Mouse (Mus musculus): ENCODE measurements at regions not wholly inside any gene's neighbourhood (a gene's known extent, or its start where the extent isn't known, plus 50 kb on each side); places are given as distances from the start of the nearest gene placed in this dataset.
A peak's percentile ranks its signal among the peaks of the same experiment; 100 is the strongest.

GRCm38 (mm10) chr2:174178801-174179200 lies 68.7 kb downstream of the Npepl1 start:
- Histone ChIP-seq H3K27ac (replicated peaks; ENCODE audit: low read depth, low read length) (no peak overlapping the region), H3K36me3 (ENCODE audit: control insufficient read depth, insufficient read depth, low read length) (no peaks in the 10 kb centered on the region), H3K27me3 (replicated peaks; ENCODE audit: control insufficient read depth, insufficient read depth, low read length) (no peaks in the 10 kb centered on the region), H3K4me2 (ENCODE audit: low read depth, low read length) (no peak overlapping the region), H3K9me3 (ENCODE audit: control insufficient read depth, low read length) (no peaks in the 10 kb centered on the region), H3K9ac (ENCODE audit: low read depth, low read length) (no peak overlapping the region), H3K4me3 (ENCODE audit: low read depth, low read length) (no peak overlapping the region), H3K4me1 (ENCODE audit: control insufficient read depth, insufficient read depth, low read length) (no peaks in the 10 kb centered on the region)
- WGBS = 76% methylated on average over 6 of the region's 6 CpGs
- DNase-seq (ENCODE audit: low spot score) = no peak
- no peak for ATAC-seq (ENCODE audit: low read depth)

GRCm38 (mm10) chr2:174184797-174185196 lies 74.6 kb downstream of the Npepl1 start:
- no peak for ATAC-seq (ENCODE audit: low read depth)
- no peak overlapping the region for H3K4me3 ChIP-seq (ENCODE audit: low read depth, low read length)
- WGBS = 81% methylated on average over 5 of the region's 5 CpGs
- no peak overlapping the region for H3K4me2 ChIP-seq (ENCODE audit: low read depth, low read length)
- no peaks in the 10 kb centered on the region for H3K36me3 ChIP-seq (ENCODE audit: control insufficient read depth, insufficient read depth, low read length)
- H3K9me3 ChIP-seq (ENCODE audit: control insufficient read depth, low read length) = no peaks in the 10 kb centered on the region
- no peak overlapping the region for H3K9ac ChIP-seq (ENCODE audit: low read depth, low read length)
- no peaks in the 10 kb centered on the region for H3K27me3 ChIP-seq (replicated peaks; ENCODE audit: control insufficient read depth, insufficient read depth, low read length)
- H3K4me1 ChIP-seq (ENCODE audit: control insufficient read depth, insufficient read depth, low read length) = no peaks in the 10 kb centered on the region
- H3K27ac ChIP-seq (replicated peaks; ENCODE audit: low read depth, low read length) = no peak overlapping the region
- no peak for DNase-seq (ENCODE audit: low spot score)

- H3K27me3 ChIP-seq (replicated peaks; ENCODE audit: control insufficient read depth, insufficient read depth, low read length) = no peaks in the 10 kb centered on the region
- 86% methylated on average over 2 of the region's 2 CpGs for WGBS
- H3K4me1 ChIP-seq (ENCODE audit: control insufficient read depth, insufficient read depth, low read length) = no peaks in the 10 kb centered on the region
- H3K4me2 ChIP-seq (ENCODE audit: low read depth, low read length) = no peak overlapping the region
- ATAC-seq (ENCODE audit: low read depth) = no peak
- no peak for DNase-seq (ENCODE audit: low spot score)
- H3K9me3 ChIP-seq (ENCODE audit: control insufficient read depth, low read length) = peaks cover 13% of the 10 kb centered on the region; the same call in 1 of the 2 replicates
- H3K9ac ChIP-seq (ENCODE audit: low read depth, low read length) = no peak overlapping the region
- no peak overlapping the region for H3K4me3 ChIP-seq (ENCODE audit: low read depth, low read length)
- no peaks in the 10 kb centered on the region for H3K36me3 ChIP-seq (ENCODE audit: control insufficient read depth, insufficient read depth, low read length)
- no peak overlapping the region for H3K27ac ChIP-seq (replicated peaks; ENCODE audit: low read depth, low read length)
Measured at GRCm38 (mm10) chr2:174191071-174191470, 80.9 kb downstream of the Npepl1 start.

- Histone ChIP-seq H3K4me2 (ENCODE audit: low read depth, low read length) (no peak overlapping the region), H3K27ac (replicated peaks; ENCODE audit: low read depth, low read length) (no peak overlapping the region), H3K9ac (ENCODE audit: low read depth, low read length) (no peak overlapping the region), H3K4me1 (ENCODE audit: control insufficient read depth, insufficient read depth, low read length) (no peaks in the 10 kb centered on the region), H3K4me3 (ENCODE audit: low read depth, low read length) (no peak overlapping the region), H3K9me3 (ENCODE audit: control insufficient read depth, low read length) (peaks cover 13% of the 10 kb centered on the region; the same call in 1 of the 2 replicates), H3K27me3 (replicated peaks; ENCODE audit: control insufficient read depth, insufficient read depth, low read length) (no peaks in the 10 kb centered on the region), H3K36me3 (ENCODE audit: control insufficient read depth, insufficient read depth, low read length) (no peaks in the 10 kb centered on the region)
- ATAC-seq (ENCODE audit: low read depth) = no peak
- DNase-seq (ENCODE audit: low spot score) = no peak
- 65% methylated on average over 2 of the region's 2 CpGs for WGBS
Measured at GRCm38 (mm10) chr2:174191516-174191915, 81.4 kb downstream of the Npepl1 start.

- Histone ChIP-seq H3K9ac (ENCODE audit: low read depth, low read length) (no peak overlapping the region), H3K4me2 (ENCODE audit: low read depth, low read length) (no peak overlapping the region), H3K27ac (replicated peaks; ENCODE audit: low read depth, low read length) (no peak overlapping the region), H3K4me3 (ENCODE audit: low read depth, low read length) (no peak overlapping the region), H3K27me3 (replicated peaks; ENCODE audit: control insufficient read depth, insufficient read depth, low read length) (no peaks in the 10 kb centered on the region), H3K4me1 (ENCODE audit: control insufficient read depth, insufficient read depth, low read length) (no peaks in the 10 kb centered on the region), H3K36me3 (ENCODE audit: control insufficient read depth, insufficient read depth, low read length) (no peaks in the 10 kb centered on the region), H3K9me3 (ENCODE audit: control insufficient read depth, low read length) (peaks cover 13% of the 10 kb centered on the region; the same call in 1 of the 2 replicates)
- ATAC-seq (ENCODE audit: low read depth) (no peak), DNase-seq (ENCODE audit: low spot score) (no peak)
- WGBS = 93% methylated on average over 5 of the region's 5 CpGs
Measured at GRCm38 (mm10) chr2:174192026-174192425, 81.9 kb downstream of the Npepl1 start.

- Histone ChIP-seq H3K9ac (ENCODE audit: low read depth, low read length) (no peak overlapping the region), H3K4me1 (ENCODE audit: control insufficient read depth, insufficient read depth, low read length) (no peaks in the 10 kb centered on the region), H3K4me3 (ENCODE audit: low read depth, low read length) (no peak overlapping the region), H3K9me3 (ENCODE audit: control insufficient read depth, low read length) (peaks cover 13% of the 10 kb centered on the region; the same call in 1 of the 2 replicates), H3K4me2 (ENCODE audit: low read depth, low read length) (no peak overlapping the region), H3K27me3 (replicated peaks; ENCODE audit: control insufficient read depth, insufficient read depth, low read length) (no peaks in the 10 kb centered on the region), H3K36me3 (ENCODE audit: control insufficient read depth, insufficient read depth, low read length) (no peaks in the 10 kb centered on the region), H3K27ac (replicated peaks; ENCODE audit: low read depth, low read length) (no peak overlapping the region)
- peak; percentile 55 for DNase-seq (ENCODE audit: low spot score)
- no peak for ATAC-seq (ENCODE audit: low read depth)
- WGBS = 65% methylated on average over 4 of the region's 5 CpGs
Measured at GRCm38 (mm10) chr2:174193506-174193905, 83.4 kb downstream of the Npepl1 start.

- H3K27me3 ChIP-seq (replicated peaks; ENCODE audit: control insufficient read depth, insufficient read depth, low read length) = no peaks in the 10 kb centered on the region
- WGBS = 96% methylated on average over 1 of the region's 1 CpGs
- no peak overlapping the region for H3K27ac ChIP-seq (replicated peaks; ENCODE audit: low read depth, low read length)
- no peaks in the 10 kb centered on the region for H3K36me3 ChIP-seq (ENCODE audit: control insufficient read depth, insufficient read depth, low read length)
- no peak overlapping the region for H3K4me2 ChIP-seq (ENCODE audit: low read depth, low read length)
- ATAC-seq (ENCODE audit: low read depth) (no peak), DNase-seq (ENCODE audit: low spot score) (no peak)
- H3K9ac ChIP-seq (ENCODE audit: low read depth, low read length) = no peak overlapping the region
- peaks cover 11% of the 10 kb centered on the region; the same call in 1 of the 2 replicates for H3K9me3 ChIP-seq (ENCODE audit: control insufficient read depth, low read length)
- no peak overlapping the region for H3K4me3 ChIP-seq (ENCODE audit: low read depth, low read length)
- no peaks in the 10 kb centered on the region for H3K4me1 ChIP-seq (ENCODE audit: control insufficient read depth, insufficient read depth, low read length)
Measured at GRCm38 (mm10) chr2:174195651-174196050, 85.5 kb downstream of the Npepl1 start.

- H3K27ac ChIP-seq (replicated peaks; ENCODE audit: low read depth, low read length) = no peak overlapping the region
- H3K36me3 ChIP-seq (ENCODE audit: control insufficient read depth, insufficient read depth, low read length) = no peaks in the 10 kb centered on the region
- no peaks in the 10 kb centered on the region for H3K4me1 ChIP-seq (ENCODE audit: control insufficient read depth, insufficient read depth, low read length)
- no peaks in the 10 kb centered on the region for H3K27me3 ChIP-seq (replicated peaks; ENCODE audit: control insufficient read depth, insufficient read depth, low read length)
- no peak overlapping the region for H3K4me3 ChIP-seq (ENCODE audit: low read depth, low read length)
- ATAC-seq (ENCODE audit: low read depth) = no peak
- WGBS = 80% methylated on average over 16 of the region's 16 CpGs
- no peak overlapping the region for H3K4me2 ChIP-seq (ENCODE audit: low read depth, low read length)
- no peak for DNase-seq (ENCODE audit: low spot score)
- H3K9ac ChIP-seq (ENCODE audit: low read depth, low read length) = no peak overlapping the region
- peaks cover under 1% of the 10 kb centered on the region; the same call in 1 of the 2 replicates for H3K9me3 ChIP-seq (ENCODE audit: control insufficient read depth, low read length)
Measured at GRCm38 (mm10) chr2:174196696-174197215, 86.6 kb downstream of the Npepl1 start.

GRCm38 (mm10) chr2:174197306-174197945 lies 86.7 kb upstream of the Gnas start:
- H3K36me3 ChIP-seq (ENCODE audit: control insufficient read depth, insufficient read depth, low read length) = no peaks in the 10 kb centered on the region
- no peaks in the 10 kb centered on the region for H3K9me3 ChIP-seq (ENCODE audit: control insufficient read depth, low read length)
- H3K27ac ChIP-seq (replicated peaks; ENCODE audit: low read depth, low read length) = no peak overlapping the region
- H3K4me2 ChIP-seq (ENCODE audit: low read depth, low read length) = no peak overlapping the region
- H3K4me1 ChIP-seq (ENCODE audit: control insufficient read depth, insufficient read depth, low read length) = no peaks in the 10 kb centered on the region
- ATAC-seq (ENCODE audit: low read depth) = no peak
- no peak overlapping the region for H3K4me3 ChIP-seq (ENCODE audit: low read depth, low read length)
- no peaks in the 10 kb centered on the region for H3K27me3 ChIP-seq (replicated peaks; ENCODE audit: control insufficient read depth, insufficient read depth, low read length)
- WGBS = 87% methylated on average over 11 of the region's 11 CpGs
- no peak for DNase-seq (ENCODE audit: low spot score)
- H3K9ac ChIP-seq (ENCODE audit: low read depth, low read length) = no peak overlapping the region

All from embryonic facial prominence, embryonic 14.5 days (tissue).